29 mouse cellular contexts compared by ENCODE assay signal in the genomic region with DNA sequence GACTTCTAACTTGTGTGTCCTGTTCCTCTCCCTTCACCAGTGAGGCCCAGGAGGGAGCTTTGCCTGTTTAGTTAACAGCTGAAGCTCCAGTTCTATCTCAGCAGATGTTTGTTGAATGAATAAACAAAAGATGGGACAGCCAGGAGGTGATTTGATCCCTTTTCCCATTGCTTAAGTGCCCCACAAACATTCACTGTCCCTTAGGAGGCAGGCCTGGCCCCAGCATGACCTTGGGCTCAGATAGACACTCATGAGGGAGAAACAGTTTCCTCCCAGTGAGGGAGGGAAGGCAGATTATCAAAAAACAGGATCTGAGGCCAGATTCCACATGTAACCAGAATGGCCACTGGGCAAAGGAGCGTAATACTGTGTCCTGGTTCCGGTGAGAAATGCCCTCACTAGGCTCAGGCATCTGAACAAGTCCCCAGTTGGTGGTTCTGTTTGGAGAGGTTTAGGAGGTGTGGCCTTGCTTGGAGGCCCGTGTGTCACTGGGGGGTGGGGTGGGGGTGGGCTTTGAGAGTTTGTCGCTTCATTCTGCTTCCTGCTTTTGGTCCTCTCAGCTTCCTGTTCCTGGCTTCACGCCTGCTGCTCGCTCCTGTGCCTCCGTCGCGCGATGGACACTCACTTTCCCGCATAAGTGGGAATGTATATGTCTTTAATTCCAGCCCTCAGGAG. TPM values are rescaled to one million over a fixed set of nuclear protein-coding genes. Genes with fewer than 3 reads are reported as not detected.
DNase-seq lines count a peak whose midpoint lies in the region; ATAC-seq and TF ChIP-seq lines count a peak whose summit lies in the region.
"Had no signal": no experiment of that assay in that cellular context is flagged by ENCODE, and none has a peak within 500 bp of the region (broad histone marks: within the 10 kb centered on the region; RNA-seq: fewer than 3 reads in every experiment).

No protein-coding gene starts in this region.

- ATAC-seq in lung, postnatal 0 days, result 0 out of 2 replicates have a peak, but pooled peaks have one; percentile 25
- ATAC-seq in intestine, embryonic 14.5 days (replicated peaks; ENCODE audit: low FRiP score, low TSS enrichment, low read depth), result no peak
- ATAC-seq in stomach, postnatal 0 days (ENCODE audit: low FRiP score, low TSS enrichment), result peak; percentile 19; the same call in 1 of the 2 replicates
- no peak for ATAC-seq in midbrain, embryonic 16.5 days
- ATAC-seq: activated CD4-positive, CD25-positive, alpha-beta regulatory T cell, adult 4 months; inflammation-experienced regulatory T-cells, adult 6 months; midbrain, embryonic 13.5 days; Patski had no signal

- H3K4me2 ChIP-seq in lung, postnatal 0 days (replicated peaks; ENCODE audit: low read depth, low read length), result no peak overlapping the region
- no peak overlapping the region for H3K4me2 ChIP-seq in intestine, embryonic 14.5 days (ENCODE audit: low read length)
- no peak overlapping the region for H3K4me2 ChIP-seq in stomach, postnatal 0 days (replicated peaks; ENCODE audit: low read depth)
- no peak overlapping the region for H3K4me2 ChIP-seq in midbrain, embryonic 16.5 days (ENCODE audit: low read length)
- H3K4me2 ChIP-seq: embryonic facial prominence, embryonic 12.5 days; heart, embryonic 15.5 days; hindbrain, embryonic 14.5 days; liver, embryonic 11.5 days; lung, embryonic 14.5 days; midbrain, embryonic 13.5 days had no signal

- intact Hi-C loops in gastrocnemius, postnatal 36 days (cut with DNase I), result no loop called here

- H3K36me3 ChIP-seq in lung, postnatal 0 days (ENCODE audit: insufficient read depth, low read length), result no peaks in the 10 kb centered on the region
- no peaks in the 10 kb centered on the region for H3K36me3 ChIP-seq in intestine, embryonic 14.5 days (ENCODE audit: control insufficient read depth, insufficient read depth, low read length)
- no peaks in the 10 kb centered on the region for H3K36me3 ChIP-seq in stomach, postnatal 0 days (ENCODE audit: control insufficient read depth, insufficient read depth, low read length)
- H3K36me3 ChIP-seq in midbrain, embryonic 16.5 days (ENCODE audit: control insufficient read depth, insufficient read depth, low read length), result no peaks in the 10 kb centered on the region
- H3K36me3 ChIP-seq: embryonic facial prominence, embryonic 12.5 days; G1E; heart, embryonic 15.5 days; limb, embryonic 10.5 days; midbrain, embryonic 13.5 days had no signal

- no peaks in the 10 kb centered on the region for H3K4me1 ChIP-seq in lung, postnatal 0 days (ENCODE audit: insufficient read depth, low read depth, low read length)
- no peaks in the 10 kb centered on the region for H3K4me1 ChIP-seq in lung, adult 2 months (ENCODE audit: control insufficient read depth, insufficient read depth, low read length)
- no peaks in the 10 kb centered on the region; the same call in 1 of the 2 replicates for H3K4me1 ChIP-seq in intestine, embryonic 14.5 days (replicated peaks; ENCODE audit: control insufficient read depth, insufficient read depth, low read length)
- H3K4me1 ChIP-seq in stomach, postnatal 0 days (replicated peaks; ENCODE audit: control insufficient read depth, insufficient read depth), result no peaks in the 10 kb centered on the region
- no peaks in the 10 kb centered on the region for H3K4me1 ChIP-seq in midbrain, embryonic 16.5 days (ENCODE audit: control insufficient read depth, insufficient read depth, low read length)
- H3K4me1 ChIP-seq: embryonic facial prominence, embryonic 12.5 days; limb, embryonic 10.5 days; midbrain, embryonic 13.5 days had no signal

- H3K9me3 ChIP-seq in lung, postnatal 0 days (ENCODE audit: low read length), result no peaks in the 10 kb centered on the region
- H3K9me3 ChIP-seq in intestine, embryonic 14.5 days (ENCODE audit: control insufficient read depth, low read length), result no peaks in the 10 kb centered on the region
- no peaks in the 10 kb centered on the region for H3K9me3 ChIP-seq in stomach, postnatal 0 days (ENCODE audit: control insufficient read depth, low read length)
- no peaks in the 10 kb centered on the region for H3K9me3 ChIP-seq in midbrain, embryonic 16.5 days (replicated peaks; ENCODE audit: control insufficient read depth, low read length, poor library complexity, severe bottlenecking)
- H3K9me3 ChIP-seq: embryonic facial prominence, embryonic 12.5 days; G1E; heart, embryonic 15.5 days; limb, embryonic 10.5 days; megakaryocyte, embryonic 14.5 days; midbrain, embryonic 13.5 days had no signal

- WGBS in lung, postnatal 0 days, result 40% methylated on average over 11 of the region's 11 CpGs
- WGBS in lung, adult 2 months, result 45% methylated on average over 11 of the region's 11 CpGs
- 71% methylated on average over 11 of the region's 11 CpGs for WGBS in intestine, embryonic 14.5 days
- WGBS in stomach, postnatal 0 days, result 62% methylated on average over 11 of the region's 11 CpGs
- WGBS in midbrain, embryonic 16.5 days, result 79% methylated on average over 11 of the region's 11 CpGs

- H3K4me3 ChIP-seq in lung, postnatal 0 days (ENCODE audit: low read depth, low read length), result no peak overlapping the region
- H3K4me3 ChIP-seq in lung, adult 2 months (replicated peaks; ENCODE audit: extremely low read depth, low read depth, low read length), result no peak overlapping the region
- H3K4me3 ChIP-seq in intestine, embryonic 14.5 days (ENCODE audit: low read depth, low read length), result no peak overlapping the region
- H3K4me3 ChIP-seq in stomach, postnatal 0 days (ENCODE audit: low read depth, low read length), result no peak overlapping the region
- H3K4me3 ChIP-seq in midbrain, embryonic 16.5 days (ENCODE audit: low read depth, low read length), result no peak overlapping the region
- H3K4me3 ChIP-seq: embryonic facial prominence, embryonic 12.5 days; heart, embryonic 15.5 days; left cerebral cortex, adult 2 months; limb, embryonic 10.5 days; megakaryocyte, embryonic 14.5 days; midbrain, embryonic 13.5 days had no signal

- no peak overlapping the region for H3K27ac ChIP-seq in lung, postnatal 0 days (ENCODE audit: low read length)
- H3K27ac ChIP-seq in intestine, embryonic 14.5 days (ENCODE audit: low read depth), result peak overlapping the region; percentile 45; the same call in 1 of the 2 replicates
- 0 out of 2 replicates have a peak overlapping the region, but pooled peaks have one; percentile 4 for H3K27ac ChIP-seq in stomach, postnatal 0 days (replicated peaks)
- H3K27ac ChIP-seq in midbrain, embryonic 16.5 days (ENCODE audit: low read length), result no peak overlapping the region
- H3K27ac ChIP-seq: embryonic facial prominence, embryonic 12.5 days; heart, embryonic 15.5 days; hindbrain, embryonic 14.5 days; left cerebral cortex, adult 2 months; limb, embryonic 10.5 days; midbrain, embryonic 13.5 days had no signal

- no peak for TF ChIP-seq CTCF in lung, postnatal 0 days (IDR thresholded peaks at IDR 0.05)
- no peak for TF ChIP-seq CTCF in lung, adult 2 months (IDR thresholded peaks at IDR 0.05; ENCODE audit: insufficient read depth, low read length)
- no peak for TF ChIP-seq CTCF in stomach, postnatal 0 days (IDR thresholded peaks at IDR 0.05; ENCODE audit: low read depth)

- DNase-seq in gastrocnemius, adult 18-20 months (ENCODE audit: low spot score), result peak; percentile 65
- DNase-seq in gastrocnemius, postnatal 36 days, result no peak
- no peak for DNase-seq in lung, postnatal 0 days (ENCODE audit: low spot score)
- DNase-seq in lung, adult 2 months, result no peak
- no peak for DNase-seq in intestine, embryonic 14.5 days (ENCODE audit: low spot score)
- DNase-seq in stomach, postnatal 0 days (ENCODE audit: low spot score), result no peak
- DNase-seq in frontal cortex, postnatal 14 days (ENCODE audit: low spot score in 2 of 2), result no peak
- DNase-seq: B cell, adult 2 months; cerebellum, adult 2 months; cerebellum, postnatal 25 days; gastrocnemius, postnatal 14 days; heart, postnatal 4 days; layer of hippocampus, adult 9-11 months; lung, embryonic 14.5 days; lung, postnatal 36 days had no signal

- no peak for TF ChIP-seq EP300 in lung, postnatal 0 days (IDR thresholded peaks at IDR 0.05)
- no peak for TF ChIP-seq EP300 in stomach, postnatal 0 days (optimal IDR thresholded peaks at IDR 0.05)

- no peak for TF ChIP-seq POLR2A in lung, adult 2 months (IDR thresholded peaks at IDR 0.05; ENCODE audit: borderline replicate concordance, extremely low read depth, low read depth, low read length)

- H3K9ac ChIP-seq in lung, postnatal 0 days (replicated peaks; ENCODE audit: low read depth), result no peak overlapping the region
- no peak overlapping the region for H3K9ac ChIP-seq in intestine, embryonic 14.5 days (ENCODE audit: low read length)
- H3K9ac ChIP-seq in stomach, postnatal 0 days (ENCODE audit: low read length), result no peak overlapping the region
- no peak overlapping the region for H3K9ac ChIP-seq in midbrain, embryonic 16.5 days (ENCODE audit: low read depth, low read length)
- H3K9ac ChIP-seq: embryonic facial prominence, embryonic 12.5 days; heart, embryonic 15.5 days; hindbrain, embryonic 14.5 days; lung, embryonic 14.5 days; midbrain, embryonic 13.5 days had no signal

- no peaks in the 10 kb centered on the region for H3K27me3 ChIP-seq in lung, postnatal 0 days (replicated peaks; ENCODE audit: insufficient read depth, low read length)
- H3K27me3 ChIP-seq in intestine, embryonic 14.5 days (replicated peaks; ENCODE audit: control insufficient read depth, insufficient read depth, low read length), result no peaks in the 10 kb centered on the region
- no peaks in the 10 kb centered on the region for H3K27me3 ChIP-seq in stomach, postnatal 0 days (ENCODE audit: control insufficient read depth, insufficient read depth, low read length)
- no peaks in the 10 kb centered on the region for H3K27me3 ChIP-seq in midbrain, embryonic 16.5 days (ENCODE audit: control insufficient read depth, insufficient read depth, low read depth, low read length)
- H3K27me3 ChIP-seq: CH12.LX; embryonic facial prominence, embryonic 12.5 days; heart, embryonic 15.5 days; megakaryocyte, embryonic 14.5 days; midbrain, embryonic 13.5 days; Patski had no signal

RNA-seq across cellular contexts. Expression of a gene that starts 18.2 kb away (rescaled TPM):
- 1 to 10 TPM; 5.7 to 8.4 TPM for total RNA-seq in gastrocnemius, adult 18-20 months (2021)
- 1 to 10 TPM; 5.6 to 6.0 TPM for total RNA-seq in gastrocnemius, postnatal 36 days (2021)
- polyA plus RNA-seq in lung, postnatal 0 days (2015; fragmentation: Nextera tagmentation; extraction: Ambion mirVana), result 2.5 and 3.9 TPM in 2 replicates
- 3.2 and 4.4 TPM in 2 replicates for polyA plus RNA-seq in lung, adult 2 months (2012; rRNA removed)
- polyA plus RNA-seq in intestine, embryonic 14.5 days (2014; fragmentation: Nextera tagmentation; extraction: Ambion mirVana), result 2.2 and 2.5 TPM in 2 replicates
- 1.9 and 2.0 TPM in 2 replicates for polyA plus RNA-seq in stomach, postnatal 0 days (2015; fragmentation: Nextera tagmentation; extraction: Ambion mirVana)
- 0.26 and 0.49 TPM in 2 replicates for polyA plus RNA-seq in midbrain, embryonic 16.5 days (2015; fragmentation: Nextera tagmentation; extraction: Ambion mirVana)

RNA-seq across cellular contexts. Expression of a gene that starts 26.6 kb away (rescaled TPM):
- 10 to 100 TPM; 26.5 to 27.1 TPM for total RNA-seq in gastrocnemius, adult 18-20 months (2021)
- total RNA-seq in gastrocnemius, postnatal 36 days (2021), result 10 to 100 TPM; 22.1 to 23.9 TPM
- polyA plus RNA-seq in lung, postnatal 0 days (2015; fragmentation: Nextera tagmentation; extraction: Ambion mirVana), result 15.0 and 16.0 TPM in 2 replicates
- polyA plus RNA-seq in lung, adult 2 months (2012; rRNA removed), result 12.2 and 16.4 TPM in 2 replicates
- polyA plus RNA-seq in intestine, embryonic 14.5 days (2014; fragmentation: Nextera tagmentation; extraction: Ambion mirVana), result 13.3 and 13.7 TPM in 2 replicates
- 9.6 and 10.3 TPM in 2 replicates for polyA plus RNA-seq in stomach, postnatal 0 days (2015; fragmentation: Nextera tagmentation; extraction: Ambion mirVana)
- 33.4 and 36.2 TPM in 2 replicates for polyA plus RNA-seq in midbrain, embryonic 16.5 days (2015; fragmentation: Nextera tagmentation; extraction: Ambion mirVana)

Comparison
In these comparisons a context has a peak if more than half of its experiments do, and no peak if none do; other contexts are left out.
1. ATAC-seq: peak in lung, postnatal 0 days (single experiment) and stomach, postnatal 0 days (single experiment); none in intestine, embryonic 14.5 days (single experiment) and midbrain, embryonic 16.5 days (single experiment).
2. H3K27ac ChIP-seq: peak in intestine, embryonic 14.5 days (single experiment) and stomach, postnatal 0 days (single experiment); none in lung, postnatal 0 days (single experiment) and midbrain, embryonic 16.5 days (single experiment).